In the genomic region with DNA sequence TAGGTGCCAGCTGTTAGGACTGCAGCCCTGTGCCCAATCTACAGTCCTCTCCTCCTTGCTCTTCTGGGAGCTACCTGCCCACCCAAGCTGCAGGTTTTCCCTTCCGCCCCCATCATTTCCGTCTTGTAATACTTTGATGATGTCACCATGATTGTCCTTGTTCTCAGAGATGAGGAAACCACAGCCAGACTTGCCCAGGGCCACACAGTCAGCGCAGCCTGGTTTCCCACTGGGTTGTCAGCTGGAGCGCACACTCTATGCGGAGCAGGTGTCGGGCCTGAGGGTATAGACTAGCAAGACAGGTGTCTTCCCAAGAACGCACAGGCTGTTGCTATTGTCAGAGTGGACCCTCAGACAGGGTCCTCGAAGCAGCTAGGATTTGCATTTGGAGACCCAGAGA, we compare ENCODE assay signal across 9 mouse cellular contexts. TPM values are rescaled to one million over a fixed set of nuclear protein-coding genes. Genes with fewer than 3 reads are reported as not detected.
DNase-seq lines count a peak whose midpoint lies in the region; ATAC-seq lines count a peak whose summit lies in the region.
"Had no signal": no experiment of that assay in that cellular context is flagged by ENCODE, and none has a peak within 500 bp of the region (broad histone marks: within the 10 kb centered on the region; RNA-seq: fewer than 3 reads in every experiment).

No protein-coding gene starts in this region.

- no peak overlapping the region for H3K4me3 ChIP-seq in heart, embryonic 12.5 days
- H3K4me3 ChIP-seq in hindbrain, embryonic 13.5 days = no peak overlapping the region
- H3K4me3 ChIP-seq: neural tube, embryonic 12.5 days had no signal

- no peak for DNase-seq in heart, postnatal 25 days (ENCODE audit: low spot score)
- DNase-seq in right cerebral cortex, adult 18-20 months = peak; percentile 33
- no peak for DNase-seq in right cerebral cortex, postnatal 10 days (ENCODE audit: low spot score in 2 of 2)
- no peak for DNase-seq in spleen, postnatal 10 days (ENCODE audit: low spot score in 2 of 2)
- no peak for DNase-seq in testis, postnatal 14 days (ENCODE audit: low spot score)
- no peak for DNase-seq in gastrocnemius, postnatal 14 days

- no peaks in the 10 kb centered on the region for H3K27me3 ChIP-seq in heart, embryonic 12.5 days (replicated peaks)
- H3K27me3 ChIP-seq in hindbrain, embryonic 13.5 days = no peaks in the 10 kb centered on the region
- H3K27me3 ChIP-seq: neural tube, embryonic 12.5 days had no signal

- no peak for ATAC-seq in heart, embryonic 12.5 days (ENCODE audit: insufficient number of reproducible peaks, low FRiP score)
- ATAC-seq in hindbrain, embryonic 13.5 days (ENCODE audit: low FRiP score) = no peak

- H3K9ac ChIP-seq in heart, embryonic 12.5 days = no peak overlapping the region
- H3K9ac ChIP-seq in hindbrain, embryonic 13.5 days = no peak overlapping the region
- H3K9ac ChIP-seq: neural tube, embryonic 12.5 days had no signal

- H3K4me1 ChIP-seq in heart, embryonic 12.5 days (replicated peaks) = peaks cover 59% of the 10 kb centered on the region
- peaks cover 60% of the 10 kb centered on the region for H3K4me1 ChIP-seq in hindbrain, embryonic 13.5 days (replicated peaks)

- H3K27ac ChIP-seq in heart, embryonic 12.5 days (ENCODE audit: poor library complexity, severe bottlenecking) = peak overlapping the region; percentile 94
- H3K27ac ChIP-seq in hindbrain, embryonic 13.5 days = peak overlapping the region; percentile 74; the same call in 1 of the 2 replicates
- H3K27ac ChIP-seq: neural tube, embryonic 12.5 days had no signal

- no peak overlapping the region for H3K4me2 ChIP-seq in heart, embryonic 12.5 days
- no peak overlapping the region for H3K4me2 ChIP-seq in hindbrain, embryonic 13.5 days
- H3K4me2 ChIP-seq: neural tube, embryonic 12.5 days had no signal

- intact Hi-C loops in heart, postnatal 25 days (cut with DNase I) = no loop called here
- intact Hi-C loops in gastrocnemius, postnatal 14 days (cut with DNase I; ENCODE audit: low total_unique reads) = no loop called here

- no peaks in the 10 kb centered on the region for H3K9me3 ChIP-seq in heart, embryonic 12.5 days (replicated peaks)
- H3K9me3 ChIP-seq in hindbrain, embryonic 13.5 days = no peaks in the 10 kb centered on the region
- H3K9me3 ChIP-seq: neural tube, embryonic 12.5 days had no signal

- peaks cover under 1% of the 10 kb centered on the region; the same call in 1 of the 2 replicates for H3K36me3 ChIP-seq in heart, embryonic 12.5 days
- H3K36me3 ChIP-seq in hindbrain, embryonic 13.5 days = no peaks in the 10 kb centered on the region
- H3K36me3 ChIP-seq: neural tube, embryonic 12.5 days had no signal

- WGBS in heart, embryonic 12.5 days = 90% methylated on average over 8 of the region's 8 CpGs
- WGBS in hindbrain, embryonic 13.5 days = 77% methylated on average over 8 of the region's 8 CpGs

RNA-seq across cellular contexts. Expression of gene Ccdc12, which starts 28.9 kb away (rescaled TPM):
- polyA plus RNA-seq in heart, embryonic 12.5 days (2016; fragmentation: Nextera tagmentation; extraction: Ambion mirVana) = 120 and 123 TPM in 2 replicates
- 10 to 100 TPM; 61.6 to 66.8 TPM for total RNA-seq in heart, postnatal 25 days (2021)
- polyA plus RNA-seq in hindbrain, embryonic 13.5 days (2015; fragmentation: Nextera tagmentation; extraction: Ambion mirVana) = 122 TPM in 2 replicates
- total RNA-seq in gastrocnemius, postnatal 14 days (2021) = 10 to 100 TPM; 46.4 to 52.6 TPM

RNA-seq across cellular contexts. Expression of gene Nbeal2, which starts 31.2 kb away (rescaled TPM):
- 1.9 and 2.4 TPM in 2 replicates for polyA plus RNA-seq in heart, embryonic 12.5 days (2016; fragmentation: Nextera tagmentation; extraction: Ambion mirVana)
- 1 to 10 TPM; 8.2 to 8.7 TPM for total RNA-seq in heart, postnatal 25 days (2021)
- 2.4 TPM in 2 replicates for polyA plus RNA-seq in hindbrain, embryonic 13.5 days (2015; fragmentation: Nextera tagmentation; extraction: Ambion mirVana)
- total RNA-seq in gastrocnemius, postnatal 14 days (2021) = 1 to 10 TPM; 2.5 to 4.1 TPM

RNA-seq across cellular contexts. Expression of gene Myl3, which starts 56.5 kb away (rescaled TPM):
- 3,437 and 3,612 TPM in 2 replicates for polyA plus RNA-seq in heart, embryonic 12.5 days (2016; fragmentation: Nextera tagmentation; extraction: Ambion mirVana)
- over 10,000 TPM; 11,742 to 12,072 TPM for total RNA-seq in heart, postnatal 25 days (2021)
- 1.4 and 3.8 TPM in 2 replicates for polyA plus RNA-seq in hindbrain, embryonic 13.5 days (2015; fragmentation: Nextera tagmentation; extraction: Ambion mirVana)
- 100 to 1,000 TPM; 358 to 691 TPM for total RNA-seq in gastrocnemius, postnatal 14 days (2021)

Comparison
In these comparisons a context has a peak if more than half of its experiments do, and no peak if none do; other contexts are left out.
1. RNA of gene Myl3, which starts 56.5 kb away (total RNA-seq): 11,742 to 12,072 TPM in heart, postnatal 25 days; 358 to 691 TPM in gastrocnemius, postnatal 14 days; every median in the first group is over 10 times any median in the second.